Mouse (Mus musculus) cerebellum, adult 2 months (tissue): ENCODE data around the gene Bcas1. TPM values are rescaled to one million over a fixed set of nuclear protein-coding genes. Genes with fewer than 3 reads are reported as not detected.
A peak's percentile ranks its signal among the peaks of the same experiment; 100 is the strongest.

Source experiments
- DNase-seq, 2 experiments: peaks; one replicate each; pipeline ENCODE4 v3.0.0; 2021
- H3K27ac ChIP-seq: fragments of 200-500 bp; 2 replicates; pipeline ENCODE4 v1.5.1; 2012; ENCODE audit warnings: low read length, control low read depth, inconsistent platforms; ENCODE audit not compliant: insufficient read depth
- H3K27me3 ChIP-seq: fragments of 200-500 bp; 2 replicates; pipeline ENCODE4 v1.6.1; 2012; ENCODE audit warnings: inconsistent platforms, mild to moderate bottlenecking, low read length, moderate library complexity; ENCODE audit not compliant: control insufficient read depth, insufficient read depth
- H3K4me1 ChIP-seq: fragments of 200-500 bp; 2 replicates; pipeline ENCODE4 v1.6.1; 2011; ENCODE audit warnings: low read length; ENCODE audit not compliant: control insufficient read depth, insufficient read depth
- H3K4me3 ChIP-seq: fragments of 200-500 bp; replicated peaks from 2 replicates; pipeline ENCODE3; 2011; ENCODE audit warnings: mild to moderate bottlenecking, low read depth, low read length, control low read depth; ENCODE audit not compliant: insufficient read depth
- CTCF ChIP-seq: fragments of 200-500 bp; IDR thresholded peaks from 2 replicates; pipeline ENCODE4 v1.5.1; 2011; ENCODE audit warnings: low read depth, mild to moderate bottlenecking, control low read depth, low read length, moderate library complexity, borderline replicate concordance; ENCODE audit not compliant: insufficient read depth
- POLR2A ChIP-seq: fragments of 200-500 bp; IDR thresholded peaks from 2 replicates; pipeline ENCODE4 v1.6.1; 2011; ENCODE audit warnings: low read length, control low read depth, borderline replicate concordance; ENCODE audit not compliant: insufficient read depth
- WGBS: fragments of 180-500 bp; shearing (Covaris S2); methylation state at CpG from one replicate; pipeline ENCODE4 v1.1.7; 2018; 5-methylcytosine and 5-hydroxymethylcytosine counted together
- polyA plus RNA-seq: library from polyadenylated mRNA; depleted of rRNA; stranded (reverse); fragments of >200 nt; gene quantifications from 2 replicates; pipeline ENCODE4 v1.2.3, GENCODE M21; 2012

The Bcas1 gene
- polyA plus RNA-seq, 1 experiment: 282 TPM

DNA sequence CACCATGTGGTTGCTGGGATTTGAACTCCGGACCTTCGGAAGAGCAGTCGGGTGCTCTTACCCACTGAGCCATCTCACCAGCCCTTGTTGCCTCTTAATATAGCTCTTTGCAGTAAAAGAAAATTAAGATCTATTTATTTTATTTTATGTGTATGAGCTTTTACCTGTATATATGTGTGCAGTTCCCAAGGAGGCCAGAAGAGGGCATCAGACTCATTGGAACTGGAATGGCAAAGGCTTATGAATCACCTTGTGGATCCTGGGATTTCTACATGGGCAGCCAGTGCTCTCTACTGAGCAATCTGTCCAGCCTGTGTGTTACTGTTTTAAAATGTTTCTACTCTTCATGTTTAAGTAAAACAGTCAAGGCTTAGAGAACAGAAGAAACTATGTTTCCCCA lies 14.9 kb upstream of the Bcas1 start:
- DNase-seq: no peak

DNA sequence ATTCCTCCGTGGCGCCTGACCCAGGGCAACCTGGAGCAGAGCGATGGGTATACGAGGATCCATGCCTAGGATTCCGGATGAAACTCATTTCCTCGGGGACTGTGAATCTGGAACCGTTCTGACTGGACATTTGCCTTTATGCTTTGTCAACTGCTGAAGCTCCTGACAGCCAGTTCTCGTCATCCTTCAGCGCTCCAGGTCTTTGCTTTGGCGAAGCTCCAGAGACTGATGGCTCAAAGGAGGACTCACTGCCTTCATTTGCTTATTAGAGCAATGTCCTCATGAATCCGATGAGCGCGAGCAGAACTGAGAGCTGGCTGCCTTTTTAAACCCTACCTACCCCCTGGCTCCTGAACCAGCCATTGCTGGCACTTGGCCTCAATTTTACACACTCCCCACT lies 11.1 kb upstream of the Bcas1 start:
- H3K4me1 ChIP-seq: no peaks in the 10 kb centered on the region
- no peak for DNase-seq
- no peaks in the 10 kb centered on the region for H3K27me3 ChIP-seq
- no peak overlapping the region for H3K4me3 ChIP-seq
- 10% methylated on average over 13 of the region's 13 CpGs for WGBS
- TF ChIP-seq POLR2A (no peak), CTCF (no peak)
- H3K27ac ChIP-seq: no peak overlapping the region

More for the DNA sequence above, 14.9 kb upstream of the Bcas1 start:
- WGBS: 82% methylated on average over 3 of the region's 3 CpGs
- no peak overlapping the region for H3K4me3 ChIP-seq
- H3K27ac ChIP-seq: no peak overlapping the region
- no peaks in the 10 kb centered on the region for H3K27me3 ChIP-seq
- TF ChIP-seq CTCF (no peak), POLR2A (no peak)
- H3K4me1 ChIP-seq: no peaks in the 10 kb centered on the region

DNA sequence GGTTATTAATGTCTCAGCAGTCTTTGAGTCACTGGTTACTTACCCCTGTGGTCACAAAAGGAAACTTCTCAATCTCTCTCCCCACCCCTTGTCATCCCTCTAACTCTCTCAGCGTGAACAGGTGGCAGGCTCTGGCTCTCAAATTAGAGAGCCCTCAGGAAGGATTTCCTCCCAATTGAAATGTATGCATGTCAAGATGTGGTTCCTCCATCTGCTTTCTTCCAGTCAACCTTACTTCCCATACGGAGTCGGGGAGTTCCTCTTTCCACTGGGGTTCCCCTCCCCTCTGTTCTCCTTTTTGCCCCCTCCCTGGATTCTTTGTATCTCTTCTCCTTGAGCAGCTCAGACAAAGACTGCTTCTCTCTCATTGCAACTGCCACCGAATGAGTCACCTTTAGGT lies 8.6 kb upstream of the Bcas1 start:
- H3K27ac ChIP-seq: no peak overlapping the region
- no peaks in the 10 kb centered on the region for H3K4me1 ChIP-seq
- WGBS: 28% methylated on average over 4 of the region's 4 CpGs
- DNase-seq: no peak
- no peak overlapping the region for H3K4me3 ChIP-seq
- no peaks in the 10 kb centered on the region for H3K27me3 ChIP-seq
- TF ChIP-seq CTCF: no peak
- no peak for TF ChIP-seq POLR2A

DNA sequence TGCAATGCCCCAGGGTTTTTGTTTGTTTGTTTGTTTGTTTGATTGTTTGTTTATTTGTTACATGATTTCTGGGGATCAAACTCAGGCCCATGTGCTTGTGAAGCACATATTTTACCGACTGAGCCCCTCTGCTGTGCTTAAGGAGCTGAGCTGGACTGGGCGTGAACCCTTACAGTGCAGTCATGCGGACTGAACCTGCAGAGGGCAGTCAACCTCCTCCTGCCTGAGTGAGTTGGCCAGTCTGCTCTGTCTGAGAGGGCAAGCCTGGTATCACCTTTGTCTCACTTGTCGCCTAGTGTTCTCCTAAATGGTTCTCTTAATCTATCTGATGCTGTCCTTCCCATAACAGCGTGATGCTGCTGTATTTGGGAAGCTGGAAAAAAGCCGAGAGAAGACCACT lies 4.5 kb upstream of the Bcas1 start:
- TF ChIP-seq POLR2A (no peak), CTCF (no peak)
- Histone ChIP-seq H3K27ac (no peak overlapping the region), H3K4me1 (no peaks in the 10 kb centered on the region), H3K27me3 (no peaks in the 10 kb centered on the region), H3K4me3 (no peak overlapping the region)
- 47% methylated on average over 6 of the region's 6 CpGs for WGBS
- no peak for DNase-seq

DNA sequence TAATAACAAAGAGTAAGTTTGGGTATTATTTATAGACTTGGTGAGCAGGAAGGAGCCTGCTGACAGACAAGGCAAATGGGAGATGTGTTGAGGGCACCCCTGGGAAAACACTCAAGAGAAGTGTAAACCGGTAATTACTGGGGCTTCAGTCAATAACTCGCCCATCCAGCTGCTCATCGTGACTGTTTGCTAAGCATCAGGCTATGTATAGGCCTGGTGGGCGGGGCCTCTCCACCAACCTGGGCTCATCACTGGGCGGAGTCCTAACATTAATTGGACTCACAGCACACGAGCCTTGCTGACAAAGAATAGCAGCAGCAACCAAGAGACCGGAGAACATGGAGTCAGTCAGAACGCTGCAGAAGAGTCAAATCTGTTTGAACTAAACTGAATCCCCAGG lies 1.3 kb upstream of the Bcas1 start:
- no peaks in the 10 kb centered on the region for H3K4me1 ChIP-seq
- no peak overlapping the region for H3K27ac ChIP-seq
- TF ChIP-seq POLR2A: no peak
- TF ChIP-seq CTCF: no peak
- DNase-seq: no peak
- no peak overlapping the region for H3K4me3 ChIP-seq
- no peaks in the 10 kb centered on the region for H3K27me3 ChIP-seq
- 69% methylated on average over 8 of the region's 8 CpGs for WGBS

DNA sequence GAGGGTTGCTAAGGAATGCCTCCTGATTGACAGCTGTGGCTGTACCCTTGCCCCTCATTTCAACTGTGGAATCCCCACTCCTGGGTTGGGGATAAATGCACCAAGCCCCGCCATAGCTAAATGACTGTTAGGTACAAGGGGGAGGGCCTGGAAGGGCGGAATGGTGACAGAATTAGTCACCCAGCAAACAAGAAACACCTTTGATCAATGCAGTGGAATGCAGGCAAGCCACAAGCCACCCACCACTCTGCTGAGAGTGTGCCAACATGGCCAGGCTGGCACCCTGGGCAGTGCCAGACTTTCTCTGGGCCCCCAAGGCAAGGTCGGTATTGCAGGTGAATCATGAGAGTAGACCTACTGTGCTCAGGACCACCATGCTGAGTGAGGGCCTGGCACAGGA lies 3.5 kb downstream of the Bcas1 start:
- TF ChIP-seq POLR2A (no peak), CTCF (no peak)
- WGBS: 50% methylated on average over 3 of the region's 3 CpGs
- no peak for DNase-seq
- Histone ChIP-seq H3K4me3 (no peak overlapping the region), H3K27me3 (no peaks in the 10 kb centered on the region), H3K27ac (no peak overlapping the region), H3K4me1 (no peaks in the 10 kb centered on the region)

DNA sequence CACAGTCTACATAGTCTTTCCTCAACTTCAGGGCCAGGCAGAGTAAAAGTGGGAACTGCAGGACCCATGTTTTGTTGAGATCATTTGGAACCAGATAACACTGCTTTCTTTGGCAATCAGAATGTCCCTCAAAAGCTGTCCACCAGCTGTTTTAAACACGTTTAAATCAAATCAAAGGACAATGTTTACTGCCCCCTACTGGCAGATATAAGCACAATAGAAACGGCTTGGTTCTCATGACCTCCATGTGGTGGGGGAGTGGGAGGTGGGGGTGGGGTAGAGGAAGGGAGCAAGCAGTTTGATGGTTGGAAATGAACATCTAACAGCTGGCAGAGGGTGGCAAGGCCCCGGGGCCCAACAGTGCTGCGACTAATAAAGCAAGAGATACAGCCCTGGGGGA lies 5.7 kb downstream of the Bcas1 start:
- Histone ChIP-seq H3K27me3 (no peaks in the 10 kb centered on the region), H3K27ac (no peak overlapping the region), H3K4me3 (no peak overlapping the region), H3K4me1 (no peaks in the 10 kb centered on the region)
- no peak for DNase-seq
- 35% methylated on average over 4 of the region's 4 CpGs for WGBS
- TF ChIP-seq POLR2A (no peak), CTCF (no peak)

DNA sequence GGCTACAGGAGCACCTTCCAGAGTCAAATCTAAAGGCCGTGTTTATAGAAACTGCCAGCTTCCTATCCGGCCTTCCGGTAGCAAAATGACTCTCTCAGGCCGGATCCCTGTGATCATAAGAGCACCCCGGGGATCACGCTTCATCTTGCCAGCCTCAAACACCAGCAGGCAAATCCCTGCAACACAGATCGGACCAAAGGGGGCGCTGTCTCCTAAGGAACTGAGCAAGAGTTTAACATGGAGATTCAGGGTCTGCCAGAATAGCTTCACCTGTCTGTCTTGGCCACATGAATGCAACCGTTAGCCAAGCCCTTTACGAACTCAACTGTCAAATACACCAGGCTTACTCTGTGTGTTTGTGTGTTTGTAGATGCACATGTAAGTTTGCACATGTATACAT lies 8.9 kb downstream of the Bcas1 start:
- H3K4me1 ChIP-seq: no peaks in the 10 kb centered on the region
- TF ChIP-seq CTCF (0 out of 2 replicates have a peak, but pooled peaks have one; percentile 23), POLR2A (no peak)
- 40% methylated on average over 10 of the region's 10 CpGs for WGBS
- H3K27me3 ChIP-seq: no peaks in the 10 kb centered on the region
- no peak overlapping the region for H3K27ac ChIP-seq
- peak in 1 of 2 experiments; percentile 13 for DNase-seq
- H3K4me3 ChIP-seq: no peak overlapping the region

DNA sequence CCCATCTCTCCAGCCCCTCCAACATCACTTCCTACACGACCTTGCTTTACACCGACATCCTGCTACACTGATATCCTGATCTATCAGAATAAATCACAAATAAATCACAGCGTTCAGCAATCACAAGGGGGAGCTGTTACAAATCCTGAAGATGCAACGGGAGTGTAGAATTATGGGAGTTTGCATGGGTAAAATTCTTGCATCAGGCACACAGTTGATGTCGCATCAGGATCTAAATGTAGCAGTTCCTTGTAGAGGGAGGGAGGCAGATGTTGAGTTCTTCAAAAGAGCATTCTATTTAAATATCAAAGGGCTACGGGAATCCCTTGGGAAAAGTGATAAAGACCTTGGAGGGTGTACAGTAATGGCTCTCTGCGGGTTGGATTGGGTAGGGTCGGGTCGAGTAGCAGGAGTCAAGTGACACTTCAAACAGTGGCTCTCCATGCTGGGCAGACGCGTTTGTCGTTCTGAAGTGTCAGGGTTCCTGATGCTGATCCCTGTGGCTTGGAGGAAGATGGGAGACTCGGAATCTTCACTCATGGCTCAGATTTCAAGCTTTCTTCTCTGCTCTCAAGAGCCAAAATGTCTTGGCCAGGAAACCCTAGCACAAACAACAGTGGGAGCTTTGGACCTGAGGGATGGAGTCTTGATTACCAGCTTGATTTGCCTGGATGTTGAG lies 16.0 kb downstream of the Bcas1 start:
- no peak for DNase-seq
- Histone ChIP-seq H3K27ac (no peak overlapping the region), H3K27me3 (no peaks in the 10 kb centered on the region; the same call in 1 of the 2 replicates), H3K4me3 (no peak overlapping the region), H3K4me1 (no peaks in the 10 kb centered on the region)
- TF ChIP-seq POLR2A (no peak), CTCF (no peak)
- WGBS: 18% methylated on average over 13 of the region's 13 CpGs
